Mouse (Mus musculus): ENCODE measurements at regions not wholly inside any gene's neighbourhood (a gene's known extent, or its start where the extent isn't known, plus 50 kb on each side); places are given as distances from the start of the nearest gene placed in this dataset.
"Not testable (repeated sequence)": the region's sequence is repeated elsewhere in the genome, so short reads cannot be mapped to it uniquely, and the experiment has no call there.

DNA sequence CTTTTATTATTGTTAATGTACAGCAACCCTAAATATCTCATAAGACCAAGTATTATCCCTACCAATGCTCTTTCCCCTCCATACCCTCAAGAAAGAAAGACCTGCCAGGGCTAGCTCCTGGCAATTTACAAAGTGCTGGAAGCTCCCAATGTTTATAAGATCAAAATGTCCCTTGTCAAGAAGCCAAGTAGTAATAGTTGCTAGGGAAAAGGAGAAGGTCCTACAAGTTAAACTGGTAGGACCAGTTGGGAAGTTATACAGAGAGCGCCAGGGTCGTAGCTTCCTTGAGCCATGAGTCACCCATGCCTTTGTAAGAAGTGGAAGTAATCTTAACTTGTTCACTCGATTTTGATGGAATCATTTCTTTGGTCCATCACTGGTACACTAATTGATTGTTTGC is 1344.1 kb downstream of the Zfp704 start:
- Histone ChIP-seq H3K9me3 (no peaks in the 10 kb centered on the region), H3K27me3 (no peaks in the 10 kb centered on the region), H3K36me3 (no peaks in the 10 kb centered on the region), H3K4me3 (no peak overlapping the region), H3K4me1 (no peaks in the 10 kb centered on the region), H3K4me2 (replicated peaks) (no peak overlapping the region), H3K9ac (no peak overlapping the region), H3K27ac (no peak overlapping the region)
- 79% methylated on average over 3 of the region's 3 CpGs for WGBS
- no peak for ATAC-seq (ENCODE audit: insufficient number of reproducible peaks, insufficient read depth, low FRiP score, low TSS enrichment)

DNA sequence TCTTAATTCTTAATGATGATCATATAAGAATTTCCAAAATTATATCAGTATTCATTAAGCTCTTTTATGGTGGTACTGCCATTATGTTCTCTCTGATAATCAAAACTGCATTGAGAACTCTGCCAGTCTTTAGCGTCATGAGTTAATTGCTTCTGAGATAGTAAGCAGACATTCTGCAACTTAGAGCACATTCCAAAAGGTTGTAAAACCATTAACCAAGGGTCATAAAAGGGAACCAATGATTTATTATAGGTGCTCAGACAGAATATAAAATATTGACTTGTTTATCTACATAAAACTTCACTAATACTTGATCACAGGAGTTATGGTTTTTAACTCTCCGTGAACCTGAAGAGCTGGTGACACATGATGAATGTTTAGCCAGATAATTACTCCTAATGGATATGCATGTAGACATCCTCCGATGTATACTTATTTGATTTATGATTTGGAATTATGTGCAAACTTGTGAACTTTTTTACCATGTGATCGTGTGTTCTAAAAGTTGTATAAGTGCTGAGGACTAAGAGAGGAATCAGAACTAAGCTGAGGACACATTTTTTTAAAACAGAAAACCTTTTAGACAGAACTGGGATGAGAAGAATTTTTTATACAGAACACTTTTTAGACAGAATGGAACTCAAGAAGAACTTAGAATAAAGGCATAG is 1345.4 kb downstream of the Zfp704 start:
- Histone ChIP-seq H3K9me3 (no peaks in the 10 kb centered on the region), H3K27ac (no peak overlapping the region), H3K4me3 (no peak overlapping the region), H3K9ac (no peak overlapping the region), H3K27me3 (no peaks in the 10 kb centered on the region), H3K36me3 (no peaks in the 10 kb centered on the region), H3K4me2 (replicated peaks) (no peak overlapping the region), H3K4me1 (no peaks in the 10 kb centered on the region)
- 91% methylated on average over 4 of the region's 4 CpGs for WGBS
- no peak for ATAC-seq (ENCODE audit: insufficient number of reproducible peaks, insufficient read depth, low FRiP score, low TSS enrichment)

DNA sequence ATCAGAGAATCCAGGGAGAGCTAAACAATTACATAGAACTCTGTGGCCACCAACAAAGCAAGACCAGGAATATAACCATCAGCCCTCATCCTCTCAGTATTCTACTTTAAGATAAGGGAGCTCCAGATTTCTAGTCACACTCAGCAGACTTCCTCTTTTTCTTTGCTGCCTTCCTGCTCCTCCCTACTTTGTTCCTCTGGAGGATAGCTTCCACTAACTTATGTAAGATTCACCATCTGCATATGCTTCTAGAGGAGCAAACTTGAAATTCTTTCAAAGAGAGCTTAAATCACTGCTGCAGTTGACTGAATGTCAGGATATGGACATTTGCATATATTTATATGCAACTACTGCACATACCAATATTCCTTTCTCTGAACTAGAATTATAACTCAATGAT is 1352.6 kb downstream of the Zfp704 start:
- no peak for ATAC-seq (ENCODE audit: insufficient number of reproducible peaks, insufficient read depth, low FRiP score, low TSS enrichment)

DNA sequence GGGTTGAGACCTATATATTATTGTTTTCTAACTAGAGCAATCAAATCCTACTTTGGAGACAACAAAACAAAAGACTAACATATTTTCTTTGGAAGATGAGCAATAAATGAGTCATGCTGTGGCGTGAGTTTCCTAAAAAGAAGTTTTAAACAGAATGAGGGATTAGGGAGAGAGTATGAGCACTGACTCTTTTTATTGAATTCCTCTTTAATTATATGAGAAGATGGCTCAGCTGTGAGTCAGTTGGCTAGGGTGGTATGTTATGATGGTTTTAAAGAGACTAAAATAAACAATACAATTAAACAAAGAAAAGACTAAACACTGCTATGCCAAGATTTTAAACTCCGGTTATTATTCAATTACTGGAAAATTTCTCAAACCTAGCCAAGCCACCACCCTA is 1357.6 kb downstream of the Zfp704 start:
- Histone ChIP-seq H3K4me1 (no peaks in the 10 kb centered on the region), H3K27me3 (no peaks in the 10 kb centered on the region), H3K4me3 (no peak overlapping the region), H3K9me3 (no peaks in the 10 kb centered on the region), H3K36me3 (no peaks in the 10 kb centered on the region), H3K4me2 (replicated peaks) (no peak overlapping the region), H3K9ac (no peak overlapping the region), H3K27ac (no peak overlapping the region)
- WGBS, result 88% methylated on average over 2 of the region's 2 CpGs
- no peak for ATAC-seq (ENCODE audit: insufficient number of reproducible peaks, insufficient read depth, low FRiP score, low TSS enrichment)

More for the DNA sequence above, 1352.6 kb downstream of the Zfp704 start:
- no peak overlapping the region for H3K27ac ChIP-seq
- no peak overlapping the region for H3K9ac ChIP-seq
- no peaks in the 10 kb centered on the region for H3K36me3 ChIP-seq
- no peak overlapping the region for H3K4me2 ChIP-seq (replicated peaks)
- no peaks in the 10 kb centered on the region for H3K4me1 ChIP-seq
- no peak overlapping the region for H3K4me3 ChIP-seq
- no peaks in the 10 kb centered on the region for H3K9me3 ChIP-seq
- H3K27me3 ChIP-seq, result no peaks in the 10 kb centered on the region

DNA sequence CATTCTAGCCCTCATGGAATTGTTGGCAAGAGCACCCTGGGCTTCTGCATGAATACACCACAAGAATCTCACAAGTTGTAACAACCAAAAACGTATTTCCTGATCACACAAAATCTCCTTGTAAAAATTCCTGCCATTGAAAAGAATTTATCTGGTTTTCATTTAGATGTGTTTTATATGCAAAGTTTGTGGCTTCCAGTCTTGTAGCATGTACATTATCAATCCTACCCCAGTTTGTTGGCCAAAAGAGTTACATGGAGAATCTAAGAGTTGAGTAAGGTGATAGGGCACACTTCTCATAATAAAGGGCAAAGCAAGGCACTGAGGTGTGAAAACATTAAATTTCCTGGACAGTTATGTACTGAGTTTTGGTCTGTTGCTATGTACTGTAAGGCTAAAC is 1361.0 kb downstream of the Zfp704 start:
- Histone ChIP-seq H3K4me3 (no peak overlapping the region), H3K4me2 (replicated peaks) (no peak overlapping the region), H3K27ac (no peak overlapping the region), H3K9ac (no peak overlapping the region), H3K27me3 (no peaks in the 10 kb centered on the region), H3K36me3 (no peaks in the 10 kb centered on the region), H3K9me3 (no peaks in the 10 kb centered on the region), H3K4me1 (no peaks in the 10 kb centered on the region)
- ATAC-seq (ENCODE audit: insufficient number of reproducible peaks, insufficient read depth, low FRiP score, low TSS enrichment), result no peak
- WGBS, result 61% methylated on average over 1 of the region's 1 CpGs

DNA sequence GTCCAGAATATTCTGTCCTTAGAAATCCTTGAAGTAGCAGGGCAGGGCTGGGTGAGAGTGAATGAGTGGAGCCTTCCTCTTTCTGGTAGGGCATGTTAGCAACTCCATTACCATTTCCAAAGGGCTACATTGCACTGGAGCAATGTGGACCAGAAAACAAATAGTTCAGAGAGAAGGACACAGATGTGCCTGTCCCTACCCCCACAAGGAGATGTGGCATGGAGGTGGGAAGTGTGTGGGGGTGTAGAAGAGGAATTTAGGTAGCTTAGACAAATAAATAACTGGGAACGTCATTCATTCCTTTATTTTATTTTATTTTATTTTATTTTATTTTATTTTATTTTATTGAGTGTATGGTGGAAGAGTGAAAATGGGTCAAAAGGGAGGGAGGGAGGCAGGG is 1364.1 kb downstream of the Zfp704 start:
- not testable (repeated sequence) for ATAC-seq (ENCODE audit: insufficient number of reproducible peaks, insufficient read depth, low FRiP score, low TSS enrichment); H3K9ac ChIP-seq; H3K4me2 ChIP-seq (replicated peaks); H3K27ac ChIP-seq; H3K36me3 ChIP-seq; H3K4me3 ChIP-seq; H3K4me1 ChIP-seq; H3K27me3 ChIP-seq; H3K9me3 ChIP-seq
- WGBS, result 22% methylated on average over 1 of the region's 1 CpGs

DNA sequence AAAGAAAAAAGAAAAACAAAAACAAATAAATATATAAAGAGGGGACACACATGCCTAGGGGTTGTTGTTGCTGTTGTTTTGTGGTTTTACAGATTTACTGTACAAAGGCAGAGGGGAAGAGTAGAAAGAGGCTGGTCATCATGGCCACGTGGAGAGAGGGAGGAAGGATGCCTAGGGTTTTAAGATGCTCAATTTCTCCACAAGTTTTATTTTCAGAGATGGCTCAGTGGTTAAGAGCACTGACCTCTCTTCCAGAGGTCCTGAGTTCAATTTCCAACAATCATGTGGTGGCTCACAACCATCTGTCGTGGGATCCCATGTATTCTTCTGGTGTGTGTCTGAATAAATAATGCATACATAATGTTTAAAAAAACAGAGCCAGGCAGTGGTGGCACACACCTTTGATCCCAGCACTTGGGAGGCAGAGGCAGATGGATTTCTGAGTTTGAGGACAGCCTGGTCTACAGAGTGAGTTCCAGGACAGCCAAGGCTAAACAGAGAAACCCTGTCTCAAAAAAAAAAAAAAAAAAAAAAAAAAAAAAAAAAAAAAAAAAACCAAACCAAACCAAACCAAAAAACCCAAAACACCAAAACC is 1364.6 kb downstream of the Zfp704 start:
- H3K4me2 ChIP-seq (replicated peaks); H3K9ac ChIP-seq; H3K27me3 ChIP-seq; ATAC-seq (ENCODE audit: insufficient number of reproducible peaks, insufficient read depth, low FRiP score, low TSS enrichment); H3K4me3 ChIP-seq; H3K9me3 ChIP-seq; H3K4me1 ChIP-seq; H3K27ac ChIP-seq; H3K36me3 ChIP-seq: not testable (repeated sequence)
- 68% methylated on average over 2 of the region's 2 CpGs for WGBS

DNA sequence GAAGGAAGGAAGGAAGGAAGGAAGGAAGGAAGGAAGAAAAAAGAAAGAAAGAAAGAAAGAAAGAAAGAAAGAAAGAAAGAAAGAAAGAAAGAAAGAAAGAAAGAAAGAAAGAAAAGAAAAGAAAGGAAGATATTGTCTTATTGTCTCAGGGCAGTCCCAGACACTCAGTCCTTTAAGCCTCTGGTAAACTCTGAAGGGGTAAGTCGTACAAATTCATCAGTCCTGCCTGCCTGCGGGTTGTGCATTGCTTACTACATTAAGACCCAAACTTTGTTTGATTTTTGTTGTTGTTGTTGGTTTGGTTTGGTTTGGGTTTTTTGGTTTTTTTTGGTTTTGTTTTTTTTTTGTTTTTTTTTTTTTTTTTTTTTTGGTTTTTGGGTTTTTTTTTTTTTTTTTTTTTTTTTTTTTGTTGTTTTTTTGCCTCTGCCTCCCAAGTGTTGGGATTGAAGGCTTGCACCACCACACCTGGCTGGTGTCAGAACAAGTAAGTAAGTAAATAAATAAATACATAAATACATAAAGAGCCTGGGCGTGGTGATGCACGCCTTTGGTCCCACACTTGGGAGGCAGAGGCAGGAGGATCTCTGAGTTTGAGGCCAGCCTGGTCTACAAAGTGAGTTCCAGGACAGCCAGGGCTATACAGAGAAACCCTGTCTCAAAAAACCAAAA is 1365.2 kb downstream of the Zfp704 start:
- H3K9ac ChIP-seq; ATAC-seq (ENCODE audit: insufficient number of reproducible peaks, insufficient read depth, low FRiP score, low TSS enrichment); H3K27ac ChIP-seq; H3K4me2 ChIP-seq (replicated peaks); H3K27me3 ChIP-seq; H3K4me3 ChIP-seq; H3K9me3 ChIP-seq; H3K36me3 ChIP-seq; H3K4me1 ChIP-seq: not testable (repeated sequence)
- 94% methylated on average over 4 of the region's 4 CpGs for WGBS

DNA sequence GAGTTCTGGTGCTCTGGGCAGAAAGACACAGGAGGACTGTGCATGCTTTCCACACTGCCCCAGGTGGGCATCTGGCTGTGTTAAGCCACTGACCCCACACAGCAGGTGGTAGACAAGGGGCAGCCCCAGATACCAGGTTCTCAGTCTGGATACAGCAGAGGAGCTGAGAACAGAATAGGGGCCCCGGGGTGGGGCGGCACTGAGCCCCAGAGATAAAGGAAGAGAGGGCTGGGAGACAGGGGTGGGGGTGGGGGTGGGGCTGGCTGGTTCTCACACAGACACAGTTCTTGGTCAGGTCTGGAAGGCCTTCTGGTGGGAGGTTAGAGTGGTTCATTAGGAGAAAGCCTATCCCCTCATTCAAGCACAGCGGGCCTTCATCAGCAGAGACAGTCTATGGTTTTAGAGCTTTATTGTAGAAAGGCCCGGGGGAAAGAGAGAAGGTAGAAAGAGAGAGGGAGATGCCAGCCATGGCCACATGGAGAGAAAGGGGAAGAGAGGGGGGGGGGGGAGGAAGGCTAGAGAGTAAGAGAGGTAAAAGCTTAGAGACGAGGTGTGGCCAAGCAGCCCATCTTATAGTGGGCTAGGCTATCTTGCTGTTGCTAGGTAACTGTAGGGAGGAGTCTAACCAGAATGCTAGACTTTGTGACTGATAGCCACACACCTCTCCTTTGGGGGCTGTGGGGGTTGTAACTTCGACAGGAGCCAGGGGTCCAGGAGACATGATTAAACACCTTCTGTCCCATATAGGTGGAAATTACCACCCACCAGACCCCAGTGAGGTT is 1403.1 kb downstream of the Zfp704 start:
- H3K27me3 ChIP-seq, result no peaks in the 10 kb centered on the region
- 73% methylated on average over 6 of the region's 6 CpGs for WGBS
- H3K4me3 ChIP-seq, result no peak overlapping the region
- no peaks in the 10 kb centered on the region for H3K4me1 ChIP-seq
- H3K36me3 ChIP-seq, result no peaks in the 10 kb centered on the region
- no peak for ATAC-seq (ENCODE audit: insufficient number of reproducible peaks, insufficient read depth, low FRiP score, low TSS enrichment)
- H3K27ac ChIP-seq, result no peak overlapping the region
- no peaks in the 10 kb centered on the region for H3K9me3 ChIP-seq
- H3K9ac ChIP-seq, result no peak overlapping the region
- H3K4me2 ChIP-seq (replicated peaks), result no peak overlapping the region

DNA sequence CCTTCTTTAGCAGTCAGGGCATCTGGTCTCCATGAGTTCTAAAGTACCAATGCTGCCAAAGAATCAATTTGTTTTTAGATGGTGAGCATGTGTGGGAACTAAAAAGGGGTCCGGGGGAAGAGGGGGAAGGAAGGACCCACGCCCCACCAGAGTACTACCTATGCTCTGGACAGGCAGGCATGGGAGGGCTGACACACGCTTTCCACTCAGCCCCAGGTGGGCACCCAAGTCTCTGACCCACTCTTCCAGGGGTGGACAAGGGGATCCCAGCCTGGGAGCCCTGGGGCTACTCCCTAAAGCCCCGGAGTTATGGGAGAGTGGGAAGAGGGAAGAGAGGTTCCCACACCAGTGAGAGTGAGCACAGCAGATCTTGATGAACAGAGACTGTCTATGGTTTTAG is 1446.9 kb downstream of the Zfp704 start:
- no peak overlapping the region for H3K4me2 ChIP-seq (replicated peaks)
- H3K4me3 ChIP-seq, result no peak overlapping the region
- H3K9me3 ChIP-seq, result no peaks in the 10 kb centered on the region
- ATAC-seq (ENCODE audit: insufficient number of reproducible peaks, insufficient read depth, low FRiP score, low TSS enrichment), result no peak
- H3K9ac ChIP-seq, result no peak overlapping the region
- WGBS, result 81% methylated on average over 4 of the region's 4 CpGs
- no peaks in the 10 kb centered on the region for H3K36me3 ChIP-seq
- H3K4me1 ChIP-seq, result no peaks in the 10 kb centered on the region
- no peaks in the 10 kb centered on the region for H3K27me3 ChIP-seq
- H3K27ac ChIP-seq, result no peak overlapping the region

DNA sequence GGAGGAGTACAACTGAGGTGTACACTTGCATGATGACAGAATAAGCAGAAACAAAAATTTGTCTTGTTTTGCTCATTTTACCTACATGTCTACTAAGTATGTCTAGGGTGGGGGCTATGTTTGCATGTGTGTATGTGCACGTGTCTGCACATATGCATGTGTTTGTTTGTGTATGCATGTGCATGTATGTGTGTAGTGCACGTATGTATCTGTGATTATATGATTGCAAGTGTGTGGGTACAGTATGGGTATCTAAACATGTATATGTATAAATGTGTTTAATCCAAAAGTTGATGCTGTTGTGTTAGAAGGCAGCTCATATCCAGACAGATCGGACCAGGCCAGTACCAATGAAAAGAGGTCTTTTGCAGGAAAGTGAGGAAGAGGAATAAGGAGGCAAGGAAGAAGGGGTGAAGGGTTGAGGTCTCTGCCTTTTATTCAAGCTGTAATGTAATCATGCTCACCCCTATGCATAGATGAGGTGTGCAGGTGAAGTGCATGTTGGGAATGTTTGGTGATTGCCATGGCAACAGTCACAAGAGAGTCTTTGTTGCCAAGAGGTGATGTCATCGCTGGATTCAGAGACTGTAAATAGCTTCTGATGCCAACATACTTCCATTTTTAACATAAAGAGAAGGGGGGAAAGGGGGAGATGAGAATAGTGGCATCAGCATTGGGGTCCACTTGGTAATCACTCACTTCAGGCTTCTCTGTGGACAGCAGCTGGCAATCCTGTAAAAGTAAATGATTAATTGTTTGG is 1447.7 kb downstream of the Zfp704 start:
- ATAC-seq (ENCODE audit: insufficient number of reproducible peaks, insufficient read depth, low FRiP score, low TSS enrichment), result no peak

More for the DNA sequence above, 1447.7 kb downstream of the Zfp704 start:
- no peaks in the 10 kb centered on the region for H3K27me3 ChIP-seq
- H3K9ac ChIP-seq, result no peak overlapping the region
- no peaks in the 10 kb centered on the region for H3K4me1 ChIP-seq
- no peak overlapping the region for H3K4me3 ChIP-seq
- no peaks in the 10 kb centered on the region for H3K36me3 ChIP-seq
- H3K4me2 ChIP-seq (replicated peaks), result no peak overlapping the region
- no peak overlapping the region for H3K27ac ChIP-seq
- H3K9me3 ChIP-seq, result no peaks in the 10 kb centered on the region
- 87% methylated on average over 4 of the region's 4 CpGs for WGBS

Measured in embryonic facial prominence, embryonic 12.5 days (tissue).